Mouse (Mus musculus): ENCODE measurements around the gene Ncln.

DNA sequence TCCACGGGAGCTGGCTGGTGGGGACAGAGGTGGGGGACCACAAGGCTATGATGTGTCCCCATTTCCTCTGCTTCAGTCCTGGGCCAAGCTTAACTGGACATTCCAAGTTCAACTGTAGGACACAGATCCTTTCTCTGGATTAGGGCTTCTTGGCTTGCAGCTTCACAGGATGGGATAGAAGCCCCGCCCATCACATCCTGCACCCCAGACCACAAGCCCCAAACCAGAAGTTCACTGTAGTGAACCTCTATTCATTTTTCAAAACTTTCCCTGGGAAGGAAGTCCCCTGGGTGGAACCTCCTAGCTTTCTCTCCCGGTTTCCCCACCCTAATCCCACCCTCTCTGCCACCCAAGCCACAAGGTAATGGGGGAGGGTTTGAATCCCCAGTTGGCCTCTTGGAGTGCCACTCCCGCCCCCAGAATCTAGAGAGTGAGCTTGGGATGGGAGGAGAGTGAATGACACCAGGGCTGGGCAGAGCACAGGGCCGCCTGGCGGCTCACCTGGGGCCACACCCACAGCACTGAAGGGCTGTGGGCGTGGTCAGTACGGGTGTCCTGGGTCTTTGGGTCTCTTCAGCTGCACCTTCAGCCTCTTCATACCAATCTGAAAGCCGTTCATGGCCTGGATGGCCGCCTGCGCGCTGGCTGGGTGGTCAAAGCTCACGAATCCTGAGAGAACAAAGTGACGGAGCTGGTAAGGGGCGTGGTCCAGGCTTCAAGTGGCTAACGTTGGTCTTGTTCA is 34.3 kb downstream of the Ncln start:
- no peak for TF ChIP-seq CTCF (IDR thresholded peaks at IDR 0.05; ENCODE audit: low read depth, low read length)
- TF ChIP-seq TAL1 (conservative IDR thresholded peaks at IDR 0.05; ENCODE audit: low read depth, low read length), result no peak
- no peak for TF ChIP-seq GATA1 (IDR thresholded peaks at IDR 0.05; ENCODE audit: borderline replicate concordance, low read length)
